Mouse (Mus musculus) MEL (cell line): ENCODE data around the gene Hipk3. TPM values are rescaled to one million over a fixed set of nuclear protein-coding genes. Genes with fewer than 3 reads are reported as not detected.

ENCODE experiments used
- DNase-seq: peaks from one replicate; pipeline ENCODE4 v3.0.0; 2011; ENCODE audit warnings: low read depth, low spot score
- H3K27ac ChIP-seq: 2 replicates; pipeline ENCODE4 v1.5.1; 2012; ENCODE audit warnings: low read depth, mild to moderate bottlenecking, control low read depth, low read length, moderate library complexity; ENCODE audit not compliant: control insufficient read depth
- H3K27me3 ChIP-seq, 2 experiments: fragments of 150-350 bp in 1 of 2; sonication (generic) in 1 of 2; 2 replicates each; pipeline ENCODE4 v1.6.1; 2012; ENCODE audit warnings: low read length in 2 of 2, mild to moderate bottlenecking in 2 of 2, improper control_type of control experiment in 1 of 2, moderate library complexity in 1 of 2; ENCODE audit not compliant: insufficient read depth in 2 of 2, control insufficient read depth in 1 of 2
- H3K36me3 ChIP-seq, 2 experiments: 2 replicates each; pipeline ENCODE4 v1.6.1; 2012 to 2014; ENCODE audit warnings: low read length in 2 of 2, improper control_type of control experiment in 1 of 2, inconsistent platforms in 1 of 2, mild to moderate bottlenecking in 1 of 2; ENCODE audit not compliant: insufficient read depth in 2 of 2, control insufficient read depth in 1 of 2
- H3K4me1 ChIP-seq, 2 experiments: fragments of 150-350 bp in 1 of 2; sonication (generic) in 1 of 2; 2 replicates each; pipeline ENCODE4 v1.6.1; 2012; ENCODE audit warnings: low read length in 2 of 2, improper control_type of control experiment in 1 of 2, mild to moderate bottlenecking in 1 of 2; ENCODE audit not compliant: insufficient read depth in 2 of 2, control insufficient read depth in 1 of 2
- H3K4me3 ChIP-seq, 2 experiments: fragments of 150-350 bp in 1 of 2; sonication (generic) in 1 of 2; 2 replicates each; pipeline ENCODE4 v1.5.1; 2012; ENCODE audit warnings: low read depth in 2 of 2, low read length in 2 of 2, mild to moderate bottlenecking in 2 of 2, moderate library complexity in 2 of 2, control low read depth in 1 of 2, improper control_type of control experiment in 1 of 2; ENCODE audit not compliant: control insufficient read depth in 1 of 2, insufficient read depth in 1 of 2
- H3K79me2 ChIP-seq: 2 replicates; pipeline ENCODE4 v1.6.1; 2012; ENCODE audit warnings: mild to moderate bottlenecking, low read length, moderate library complexity; ENCODE audit not compliant: control insufficient read depth, poor library complexity, insufficient read depth
- H3K9ac ChIP-seq: 2 replicates; pipeline ENCODE4 v1.6.1; 2012; ENCODE audit warnings: low read depth, mild to moderate bottlenecking, control low read depth, low read length, moderate library complexity; ENCODE audit not compliant: control insufficient read depth, poor library complexity, severe bottlenecking
- H3K9me3 ChIP-seq: fragments of 150-350 bp; sonication (generic); replicated peaks from 2 replicates; pipeline ENCODE4 v1.6.1; 2012; ENCODE audit warnings: mild to moderate bottlenecking, low read length, improper control_type of control experiment, moderate library complexity; ENCODE audit not compliant: insufficient read depth
- BHLHE40 ChIP-seq: IDR thresholded peaks from 2 replicates; pipeline ENCODE4 v1.6.1; 2012; ENCODE audit warnings: low read depth, mild to moderate bottlenecking, inconsistent platforms, low read length, improper control_type of control experiment, borderline replicate concordance
- CHD1 ChIP-seq: IDR thresholded peaks from 2 replicates; pipeline ENCODE4 v1.6.1; 2012; ENCODE audit warnings: low read depth, mild to moderate bottlenecking, inconsistent platforms, low read length, improper control_type of control experiment
- CTCF ChIP-seq, 3 experiments: IDR thresholded peaks in 2 of 3; conservative IDR thresholded peaks in 1 of 3; 2 replicates each; pipeline ENCODE4 v1.5.1; 2011 to 2012; ENCODE audit warnings: low read length in 3 of 3, low read depth in 2 of 3, mild to moderate bottlenecking in 2 of 3, improper control_type of control experiment in 1 of 3, inconsistent platforms in 1 of 3, mixed read lengths in 1 of 3, moderate library complexity in 1 of 3; ENCODE audit not compliant: control insufficient read depth in 1 of 3, insufficient read depth in 1 of 3, poor library complexity in 1 of 3, severe bottlenecking in 1 of 3
- E2F4 ChIP-seq: IDR thresholded peaks from 2 replicates; pipeline ENCODE4 v1.6.1; 2011; ENCODE audit warnings: low read depth, low read length, improper control_type of control experiment, borderline replicate concordance
- EP300 ChIP-seq, 2 experiments: IDR thresholded peaks; 2 replicates each; pipeline ENCODE4 v1.6.1; 2011; ENCODE audit warnings: improper control_type of control experiment in 2 of 2, low read length in 2 of 2, low read depth in 1 of 2, mild to moderate bottlenecking in 1 of 2
- HCFC1 ChIP-seq: IDR thresholded peaks from 2 replicates; pipeline ENCODE4 v1.6.1; 2012; ENCODE audit warnings: low read depth, mild to moderate bottlenecking, inconsistent platforms, low read length, improper control_type of control experiment, moderate library complexity
- JUND ChIP-seq: IDR thresholded peaks from 2 replicates; pipeline ENCODE4 v1.6.1; 2011; ENCODE audit warnings: low read depth, mild to moderate bottlenecking, improper control_type of control experiment, low read length
- KAT2A ChIP-seq: conservative IDR thresholded peaks from 2 replicates; pipeline ENCODE4 v1.6.1; 2012; ENCODE audit warnings: low read depth, low read length, improper control_type of control experiment, inconsistent platforms
- MAFK ChIP-seq: IDR thresholded peaks from 2 replicates; pipeline ENCODE4 v1.6.1; 2011; ENCODE audit warnings: low read depth, mild to moderate bottlenecking, low read length, improper control_type of control experiment, borderline replicate concordance
- MAX ChIP-seq: IDR thresholded peaks from 2 replicates; pipeline ENCODE4 v1.6.1; 2011; ENCODE audit warnings: low read length, improper control_type of control experiment
- MAZ ChIP-seq: IDR thresholded peaks from 2 replicates; pipeline ENCODE4 v1.6.1; 2012; ENCODE audit warnings: low read depth, mild to moderate bottlenecking, inconsistent platforms, low read length, improper control_type of control experiment
- NELFE ChIP-seq: IDR thresholded peaks from 2 replicates; pipeline ENCODE4 v1.6.1; 2011; ENCODE audit warnings: low read depth, low read length, improper control_type of control experiment
- NRF1 ChIP-seq: IDR thresholded peaks from 2 replicates; pipeline ENCODE4 v1.6.1; 2014; ENCODE audit warnings: low read depth, mild to moderate bottlenecking, inconsistent platforms, low read length, improper control_type of control experiment, moderate library complexity; ENCODE audit not compliant: poor library complexity, insufficient read depth, severe bottlenecking
- POLR2AphosphoS5 ChIP-seq: IDR thresholded peaks from 2 replicates; pipeline ENCODE4 v1.6.1; 2012; ENCODE audit warnings: low read depth, borderline replicate concordance, mild to moderate bottlenecking, inconsistent platforms, low read length, moderate library complexity, mixed read lengths
- RCOR1 ChIP-seq: IDR thresholded peaks from 2 replicates; pipeline ENCODE4 v1.6.1; 2012; ENCODE audit warnings: low read depth, mild to moderate bottlenecking, inconsistent platforms, low read length, improper control_type of control experiment
- SIN3A ChIP-seq: IDR thresholded peaks from 2 replicates; pipeline ENCODE4 v1.6.1; 2012; ENCODE audit warnings: low read length, improper control_type of control experiment, inconsistent platforms
- SMC3 ChIP-seq: IDR thresholded peaks from 2 replicates; pipeline ENCODE4 v1.6.1; 2011; ENCODE audit warnings: low read depth, low read length, improper control_type of control experiment
- TBP ChIP-seq: IDR thresholded peaks from 2 replicates; pipeline ENCODE4 v1.8.0; 2011; ENCODE audit warnings: low read depth, low read length, improper control_type of control experiment
- TCF12 ChIP-seq: IDR thresholded peaks from 2 replicates; pipeline ENCODE4 v1.6.1; 2014; ENCODE audit warnings: low read depth, mild to moderate bottlenecking, inconsistent platforms, low read length, improper control_type of control experiment, moderate library complexity
- UBTF ChIP-seq: IDR thresholded peaks from 2 replicates; pipeline ENCODE4 v1.6.1; 2012; ENCODE audit warnings: low read depth, mild to moderate bottlenecking, inconsistent platforms, low read length, improper control_type of control experiment, moderate library complexity, borderline replicate concordance; ENCODE audit not compliant: insufficient read depth
- USF1 ChIP-seq: IDR thresholded peaks from 2 replicates; pipeline ENCODE4 v1.6.1; 2014; ENCODE audit warnings: low read depth, mild to moderate bottlenecking, inconsistent platforms, low read length, improper control_type of control experiment, moderate library complexity
- USF2 ChIP-seq, 2 experiments: IDR thresholded peaks; 2 replicates each; pipeline ENCODE4 v1.6.1; 2011 to 2012; ENCODE audit warnings: improper control_type of control experiment in 2 of 2, low read length in 2 of 2, borderline replicate concordance in 1 of 2, inconsistent platforms in 1 of 2, low read depth in 1 of 2, mild to moderate bottlenecking in 1 of 2; ENCODE audit not compliant: insufficient read depth in 1 of 2
- ZKSCAN1 ChIP-seq: IDR thresholded peaks from 2 replicates; pipeline ENCODE4 v1.6.1; 2012; ENCODE audit warnings: low read depth, mild to moderate bottlenecking, inconsistent platforms, low read length, improper control_type of control experiment, moderate library complexity
- polyA plus RNA-seq, 2 experiments: library from polyadenylated mRNA; stranded (reverse) in 1 of 2; unstranded in 1 of 2; fragments of >175 nt in 1 of 2; fragments of >200 nt in 1 of 2; gene quantifications; 2 replicates each; pipeline versions ENCODE4 v1.2.1 to v1.2.4; 2012; ENCODE audit warnings: low replicate concordance in 2 of 2, low read depth in 1 of 2; ENCODE audit not compliant: insufficient read length in 2 of 2, insufficient read depth in 1 of 2, missing spikeins in 1 of 2
- total RNA-seq: library from RNA; depleted of rRNA; stranded (reverse); fragments of 300-350 nt; gene quantifications from 2 replicates; pipeline ENCODE4 v1.2.3, GENCODE M21; 2012

Gene Hipk3
- total and polyA plus RNA-seq, 3 experiments = 11.9 to 19.4 (median 17.0) TPM

- Histone ChIP-seq H3K9ac (no peak overlapping the region), H3K4me1 (no peaks in the 10 kb centered on the region), H3K9me3 (no peaks in the 10 kb centered on the region), H3K27ac (no peak overlapping the region), H3K4me3 (no peak overlapping the region), H3K36me3 (no peaks in the 10 kb centered on the region; a peak in 1 of 4 replicates), H3K79me2 (peaks cover 9% of the 10 kb centered on the region)
- TF ChIP-seq POLR2AphosphoS5 (no peak), MAX (no peak), NRF1 (no peak), CHD1 (no peak), TBP (no peak), MAFK (no peak), E2F4 (no peak), HCFC1 (no peak), CTCF (IDR thresholded peaks at IDR 0.05 in 2 of 3, conservative IDR thresholded peaks at IDR 0.05 in 1 of 3; ENCODE audit: control insufficient read depth in 1 of 3, insufficient read depth in 1 of 3, low read depth in 2 of 3, low read length in 3 of 3, poor library complexity in 1 of 3, severe bottlenecking in 1 of 3) (no peak), BHLHE40 (no peak), KAT2A (no peak), RCOR1 (no peak), NELFE (no peak), SMC3 (no peak)
- TF ChIP-seq, all 39 proteins: peak for 0
- no peaks in the 10 kb centered on the region for H3K27me3 ChIP-seq
- DNase-seq = no peak
These were observed 45.1 kb downstream of the Hipk3 start for GRCm38 (mm10) chr2:104449191-104449590.

GRCm38 (mm10) chr2:104448201-104448600 is 46.0 kb downstream of the Hipk3 start:
- no peak overlapping the region for H3K9ac ChIP-seq
- no peaks in the 10 kb centered on the region for H3K4me1 ChIP-seq
- H3K27me3 ChIP-seq = no peaks in the 10 kb centered on the region
- H3K4me3 ChIP-seq = no peak overlapping the region
- H3K79me2 ChIP-seq = peaks cover 9% of the 10 kb centered on the region
- H3K9me3 ChIP-seq = no peaks in the 10 kb centered on the region
- TF ChIP-seq CHD1 (no peak), TCF12 (no peak), CTCF (IDR thresholded peaks at IDR 0.05 in 2 of 3, conservative IDR thresholded peaks at IDR 0.05 in 1 of 3; ENCODE audit: control insufficient read depth in 1 of 3, insufficient read depth in 1 of 3, low read depth in 2 of 3, low read length in 3 of 3, poor library complexity in 1 of 3, severe bottlenecking in 1 of 3) (no peak), ZKSCAN1 (no peak), SIN3A (no peak), USF1 (no peak), USF2 (IDR thresholded peaks at IDR 0.05; ENCODE audit: borderline replicate concordance in 1 of 2, insufficient read depth in 1 of 2, low read depth in 1 of 2, low read length in 2 of 2) (no peak), MAX (no peak), UBTF (no peak), MAZ (no peak), BHLHE40 (no peak), E2F4 (no peak), POLR2AphosphoS5 (no peak), EP300 (IDR thresholded peaks at IDR 0.05; ENCODE audit: low read depth in 1 of 2, low read length in 2 of 2) (no peak), JUND (no peak)
- H3K27ac ChIP-seq = no peak overlapping the region
- H3K36me3 ChIP-seq = no peaks in the 10 kb centered on the region; a peak in 1 of 4 replicates
- DNase-seq = no peak
